Mouse (Mus musculus) hindlimb bud, embryonic 11.5 days (tissue): ENCODE results near the gene Rnaseh2a.

Experiments used
- DNase-seq: peaks from one replicate; pipeline ENCODE4 v3.0.0-alpha.2; 2012; ENCODE audit warnings: low read depth, low spot score; ENCODE audit errors: extremely low spot score

The Rnaseh2a gene

GRCm38 (mm10) chr8:84984294-84985048 is 14.9 kb upstream of the Rnaseh2a start:
- DNase-seq, result no peak

- no peak for DNase-seq
Observed at GRCm38 (mm10) chr8:84982499-84983011, 13.0 kb upstream of the Rnaseh2a start.

- DNase-seq, result no peak
Observed at GRCm38 (mm10) chr8:84981644-84982498, 12.3 kb upstream of the Rnaseh2a start.

GRCm38 (mm10) chr8:84980622-84981358 is 11.2 kb upstream of the Rnaseh2a start:
- DNase-seq, result no peak

GRCm38 (mm10) chr8:84979599-84980421 is 10.2 kb upstream of the Rnaseh2a start:
- no peak for DNase-seq

- DNase-seq, result no peak
Observed at GRCm38 (mm10) chr8:84978248-84978940, 8.8 kb upstream of the Rnaseh2a start, which contains the start of gene Junb. Gene Junb, minus strand, starts transcription at chr8:84978718.

- no peak for DNase-seq
Observed at GRCm38 (mm10) chr8:84977435-84978247, 8.1 kb upstream of the Rnaseh2a start.

- no peak for DNase-seq
Observed at GRCm38 (mm10) chr8:84976763-84977434, 7.3 kb upstream of the Rnaseh2a start.

GRCm38 (mm10) chr8:84976031-84976762 is 6.6 kb upstream of the Rnaseh2a start:
- DNase-seq, result peak; percentile 88

GRCm38 (mm10) chr8:84975434-84975833 is 5.9 kb upstream of the Rnaseh2a start:
- DNase-seq, result no peak

- DNase-seq, result no peak
Observed at GRCm38 (mm10) chr8:84974543-84975142, 5.1 kb upstream of the Rnaseh2a start.

GRCm38 (mm10) chr8:84973803-84974542 is 4.4 kb upstream of the Rnaseh2a start:
- DNase-seq, result no peak

GRCm38 (mm10) chr8:84973079-84973478 is 3.5 kb upstream of the Rnaseh2a start:
- DNase-seq, result no peak

- DNase-seq, result no peak
Observed at GRCm38 (mm10) chr8:84970913-84971312, 1.3 kb upstream of the Rnaseh2a start.

GRCm38 (mm10) chr8:84970135-84970790 is 696 bp upstream of the Rnaseh2a start:
- DNase-seq, result no peak

GRCm38 (mm10) chr8:84968650-84969049 is 917 bp downstream of the Rnaseh2a start:
- no peak for DNase-seq
